Mouse (Mus musculus) monocyte, adult 59 days (primary cell): Measurements from ENCODE around the gene Rubcnl. TPM values are rescaled to one million over a fixed set of nuclear protein-coding genes. Genes with fewer than 3 reads are reported as not detected.

Source experiments
- total RNA-seq, 2 experiments: library from RNA; stranded (reverse); gene quantifications; one replicate each; pipeline ENCODE4 v1.2.4; 2023

Gene Rubcnl
- total RNA-seq: 10 to 100 TPM; 38.5 to 41.0 TPM

GRCm38 (mm10) chr14:75015856-75016714, at the start of gene Rubcnl:
Rubcnl (plus strand) TSS chr14:75016027.

Other genes with a start within 250 kb of the Rubcnl start
- gene Lrch1, start 68.2 kb upstream of the Rubcnl start, total RNA-seq: 10 to 100 TPM; 65.1 to 76.6 TPM
- under 1 TPM; 0.49 to 0.63 TPM for gene Lrrc63, start 114.9 kb downstream of the Rubcnl start, total RNA-seq
- gene Lcp1, start 115.1 kb downstream of the Rubcnl start, total RNA-seq: 100 to 1,000 TPM; 771 to 861 TPM
- not detected for gene Cpb2, start 226.3 kb downstream of the Rubcnl start, total RNA-seq